Mouse (Mus musculus) MEL (cell line): ENCODE data around the gene Dnali1.

Experiments
- CTCF ChIP-seq, 3 experiments: IDR thresholded peaks in 2 of 3; conservative IDR thresholded peaks in 1 of 3; 2 replicates each; pipeline ENCODE4 v1.5.1; 2011 to 2012; ENCODE audit warnings: low read length in 3 of 3, low read depth in 2 of 3, mild to moderate bottlenecking in 2 of 3, improper control_type of control experiment in 1 of 3, inconsistent platforms in 1 of 3, mixed read lengths in 1 of 3, moderate library complexity in 1 of 3; ENCODE audit not compliant: control insufficient read depth in 1 of 3, insufficient read depth in 1 of 3, poor library complexity in 1 of 3, severe bottlenecking in 1 of 3
- EP300 ChIP-seq, 2 experiments: IDR thresholded peaks; 2 replicates each; pipeline ENCODE4 v1.6.1; 2011; ENCODE audit warnings: improper control_type of control experiment in 2 of 2, low read length in 2 of 2, low read depth in 1 of 2, mild to moderate bottlenecking in 1 of 2
- ETS1 ChIP-seq: IDR thresholded peaks from 2 replicates; pipeline ENCODE4 v1.6.1; 2012; ENCODE audit warnings: low read depth, mild to moderate bottlenecking, inconsistent platforms, low read length, improper control_type of control experiment, moderate library complexity
- GATA1 ChIP-seq: IDR thresholded peaks from 2 replicates; pipeline ENCODE4 v1.6.1; 2011; ENCODE audit warnings: low read depth, low read length, improper control_type of control experiment
- HCFC1 ChIP-seq: IDR thresholded peaks from 2 replicates; pipeline ENCODE4 v1.6.1; 2012; ENCODE audit warnings: low read depth, mild to moderate bottlenecking, inconsistent platforms, low read length, improper control_type of control experiment, moderate library complexity
- KAT2A ChIP-seq: conservative IDR thresholded peaks from 2 replicates; pipeline ENCODE4 v1.6.1; 2012; ENCODE audit warnings: low read depth, low read length, improper control_type of control experiment, inconsistent platforms
- MAZ ChIP-seq: IDR thresholded peaks from 2 replicates; pipeline ENCODE4 v1.6.1; 2012; ENCODE audit warnings: low read depth, mild to moderate bottlenecking, inconsistent platforms, low read length, improper control_type of control experiment
- POLR2A ChIP-seq, 2 experiments: IDR thresholded peaks; 2 replicates each; pipeline ENCODE4 v1.6.1; 2011 to 2012; ENCODE audit warnings: low read length in 2 of 2, mild to moderate bottlenecking in 2 of 2, control low read depth in 1 of 2, improper control_type of control experiment in 1 of 2, low read depth in 1 of 2, moderate library complexity in 1 of 2; ENCODE audit not compliant: control insufficient read depth in 1 of 2, insufficient read depth in 1 of 2, poor library complexity in 1 of 2
- POLR2AphosphoS2 ChIP-seq: IDR thresholded peaks from 2 replicates; pipeline ENCODE4 v1.6.1; 2011; ENCODE audit warnings: low read length, improper control_type of control experiment
- TAL1 ChIP-seq: IDR thresholded peaks from 2 replicates; pipeline ENCODE4 v1.6.1; 2012; ENCODE audit warnings: mild to moderate bottlenecking, inconsistent platforms, low read length, moderate library complexity, mixed read lengths
- UBTF ChIP-seq: IDR thresholded peaks from 2 replicates; pipeline ENCODE4 v1.6.1; 2012; ENCODE audit warnings: low read depth, mild to moderate bottlenecking, inconsistent platforms, low read length, improper control_type of control experiment, moderate library complexity, borderline replicate concordance; ENCODE audit not compliant: insufficient read depth
- USF1 ChIP-seq: IDR thresholded peaks from 2 replicates; pipeline ENCODE4 v1.6.1; 2014; ENCODE audit warnings: low read depth, mild to moderate bottlenecking, inconsistent platforms, low read length, improper control_type of control experiment, moderate library complexity
- USF2 ChIP-seq, 2 experiments: IDR thresholded peaks; 2 replicates each; pipeline ENCODE4 v1.6.1; 2011 to 2012; ENCODE audit warnings: improper control_type of control experiment in 2 of 2, low read length in 2 of 2, borderline replicate concordance in 1 of 2, inconsistent platforms in 1 of 2, low read depth in 1 of 2, mild to moderate bottlenecking in 1 of 2; ENCODE audit not compliant: insufficient read depth in 1 of 2

DNA sequence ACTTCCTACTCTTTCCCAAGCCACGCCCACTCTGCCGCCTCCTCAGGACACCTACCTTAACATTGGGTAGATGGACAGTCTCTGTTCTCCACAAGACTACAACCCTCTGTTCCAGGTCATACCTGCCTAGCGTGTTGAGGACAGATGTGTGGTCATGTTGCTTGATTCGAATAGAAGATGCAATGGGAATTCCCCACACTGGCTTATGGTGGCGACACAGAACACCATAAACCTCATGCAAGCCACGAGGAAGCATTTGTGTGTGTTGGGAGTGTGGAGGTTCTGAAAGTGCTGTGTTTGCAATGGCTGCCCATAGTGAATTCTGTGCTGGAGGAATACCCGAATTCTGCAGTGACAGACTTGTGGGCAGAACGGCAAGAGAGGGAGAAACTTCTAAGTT lies 1.7 kb downstream of the Dnali1 start:
- TF ChIP-seq POLR2A (IDR thresholded peaks at IDR 0.05; ENCODE audit: control insufficient read depth in 1 of 2, insufficient read depth in 1 of 2, low read depth in 1 of 2, low read length in 2 of 2, poor library complexity in 1 of 2) (no peak), ETS1 (no peak), HCFC1 (no peak), UBTF (no peak), CTCF (IDR thresholded peaks at IDR 0.05 in 2 of 3, conservative IDR thresholded peaks at IDR 0.05 in 1 of 3; ENCODE audit: control insufficient read depth in 1 of 3, insufficient read depth in 1 of 3, low read depth in 2 of 3, low read length in 3 of 3, poor library complexity in 1 of 3, severe bottlenecking in 1 of 3) (no peak), GATA1 (no peak), POLR2AphosphoS2 (no peak), KAT2A (no peak), MAZ (no peak), TAL1 (no peak), USF2 (IDR thresholded peaks at IDR 0.05; ENCODE audit: borderline replicate concordance in 1 of 2, insufficient read depth in 1 of 2, low read depth in 1 of 2, low read length in 2 of 2) (no peak), USF1 (no peak), EP300 (IDR thresholded peaks at IDR 0.05; ENCODE audit: low read depth in 1 of 2, low read length in 2 of 2) (no peak)
